Mouse (Mus musculus): ENCODE data around the gene Slc5a8. TPM values are rescaled to one million over a fixed set of nuclear protein-coding genes. Genes with fewer than 3 reads are reported as not detected.

Gene Slc5a8
- polyA plus RNA-seq, 1 experiment from 2014 or later: 0.06 TPM

DNA sequence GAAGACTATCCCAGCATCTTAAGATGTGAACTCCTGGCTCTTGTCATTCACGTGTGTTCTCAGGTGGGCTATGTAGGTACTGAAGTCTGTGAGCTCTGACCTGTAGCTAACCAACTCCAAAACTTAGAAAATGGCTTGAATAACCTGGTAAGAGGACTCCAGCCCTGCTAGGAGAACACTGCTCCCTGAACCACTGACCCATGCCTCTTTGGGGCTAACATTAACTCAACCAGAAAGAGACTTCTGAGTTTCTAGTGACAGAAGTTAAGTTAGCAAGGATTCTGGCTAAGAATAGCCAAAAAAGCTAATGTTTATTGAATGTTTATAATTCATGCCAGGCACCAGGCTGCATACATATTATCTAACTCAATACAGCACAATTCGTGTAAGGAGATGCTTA lies 2.6 kb downstream of the Slc5a8 start:
- Histone ChIP-seq H3K4me1 (peaks cover 10% of the 10 kb centered on the region), H3K36me3 (no peaks in the 10 kb centered on the region), H3K9ac (replicated peaks) (no peak overlapping the region), H3K27me3 (peaks cover 32% of the 10 kb centered on the region), H3K4me2 (replicated peaks) (no peak overlapping the region), H3K4me3 (no peak overlapping the region), H3K9me3 (no peaks in the 10 kb centered on the region), H3K27ac (replicated peaks) (no peak overlapping the region)
- 77% methylated on average over 2 of the region's 2 CpGs for WGBS
- no peak for ATAC-seq (ENCODE audit: low FRiP score, low read depth)

DNA sequence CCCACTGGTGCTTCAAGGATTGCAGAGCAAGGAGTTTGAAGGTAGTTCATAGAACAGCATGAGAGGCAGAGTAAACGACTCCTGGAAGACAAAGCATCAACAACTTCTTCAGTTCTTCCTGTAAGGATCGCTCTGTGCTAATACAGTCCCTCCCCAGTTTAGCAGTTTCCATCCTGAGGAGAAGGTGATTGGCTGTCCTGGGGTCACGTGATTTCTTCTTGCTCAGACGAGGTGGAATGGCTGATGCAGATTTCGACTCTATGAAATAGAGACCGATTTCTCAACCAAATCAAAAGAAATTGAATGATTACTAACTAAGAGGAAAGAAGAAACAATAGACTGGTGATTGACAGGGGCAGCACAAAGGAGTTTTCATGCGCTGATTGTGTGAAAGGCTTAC lies 5.6 kb downstream of the Slc5a8 start:
- H3K27ac ChIP-seq (replicated peaks): no peak overlapping the region
- peaks cover 1% of the 10 kb centered on the region for H3K4me1 ChIP-seq
- no peak overlapping the region for H3K9ac ChIP-seq (replicated peaks)
- H3K9me3 ChIP-seq: no peaks in the 10 kb centered on the region
- no peak overlapping the region for H3K4me2 ChIP-seq (replicated peaks)
- H3K27me3 ChIP-seq: peaks cover 13% of the 10 kb centered on the region
- no peaks in the 10 kb centered on the region for H3K36me3 ChIP-seq
- WGBS: 83% methylated on average over 7 of the region's 7 CpGs
- no peak for ATAC-seq (ENCODE audit: low FRiP score, low read depth)
- H3K4me3 ChIP-seq: no peak overlapping the region

DNA sequence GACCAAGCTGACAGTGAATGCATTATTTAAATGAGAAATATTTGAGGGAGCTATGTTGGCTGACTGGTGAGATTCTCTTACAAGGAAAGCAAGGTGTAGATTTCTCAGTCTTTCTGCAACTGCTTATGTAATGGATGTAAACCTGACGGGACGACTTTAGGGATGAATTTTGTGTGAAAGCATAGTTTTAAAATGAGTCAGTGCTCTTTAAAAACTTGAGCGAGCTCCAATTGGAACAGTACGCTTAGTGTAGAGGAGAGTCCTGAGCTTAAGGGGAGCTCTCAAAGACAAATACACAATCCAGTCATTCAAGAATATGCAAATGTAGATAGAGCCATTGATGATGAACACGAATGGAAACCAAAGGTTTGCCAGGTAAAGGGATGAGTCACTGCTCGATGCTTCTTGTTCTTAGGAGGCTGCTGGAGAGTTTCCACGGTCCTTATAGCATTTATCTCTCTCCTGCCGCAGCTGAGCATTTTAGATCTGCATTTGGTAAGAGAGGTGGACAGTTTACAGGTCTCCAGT lies 6.8 kb downstream of the Slc5a8 start:
- 80% methylated on average over 8 of the region's 8 CpGs for WGBS
- no peak overlapping the region for H3K4me2 ChIP-seq (replicated peaks)
- no peaks in the 10 kb centered on the region for H3K4me1 ChIP-seq
- no peak overlapping the region for H3K4me3 ChIP-seq
- H3K27me3 ChIP-seq: peaks cover 2% of the 10 kb centered on the region
- H3K27ac ChIP-seq (replicated peaks): no peak overlapping the region
- no peak for ATAC-seq (ENCODE audit: low FRiP score, low read depth)
- H3K9me3 ChIP-seq: no peaks in the 10 kb centered on the region
- H3K9ac ChIP-seq (replicated peaks): no peak overlapping the region
- no peaks in the 10 kb centered on the region for H3K36me3 ChIP-seq

DNA sequence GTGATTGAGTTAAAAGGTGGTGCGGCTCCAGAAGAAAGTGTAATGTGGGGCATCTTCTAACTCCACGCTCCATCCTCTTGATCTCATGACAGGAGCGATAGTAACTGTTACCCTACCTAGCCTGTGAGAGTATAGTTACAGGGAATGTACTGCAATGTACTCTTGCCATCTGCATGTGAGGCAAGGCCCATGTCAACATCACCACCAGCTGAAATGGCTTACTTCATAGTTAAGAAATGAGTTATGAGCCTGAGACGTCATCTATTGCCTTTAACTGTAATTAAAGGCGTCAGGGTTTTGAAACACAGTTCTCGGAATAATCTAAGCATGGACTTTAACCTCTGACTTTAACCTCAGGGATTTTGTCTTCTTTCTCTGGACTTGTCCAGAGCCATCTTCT lies 11.2 kb downstream of the Slc5a8 start:
- 88% methylated on average over 6 of the region's 6 CpGs for WGBS

DNA sequence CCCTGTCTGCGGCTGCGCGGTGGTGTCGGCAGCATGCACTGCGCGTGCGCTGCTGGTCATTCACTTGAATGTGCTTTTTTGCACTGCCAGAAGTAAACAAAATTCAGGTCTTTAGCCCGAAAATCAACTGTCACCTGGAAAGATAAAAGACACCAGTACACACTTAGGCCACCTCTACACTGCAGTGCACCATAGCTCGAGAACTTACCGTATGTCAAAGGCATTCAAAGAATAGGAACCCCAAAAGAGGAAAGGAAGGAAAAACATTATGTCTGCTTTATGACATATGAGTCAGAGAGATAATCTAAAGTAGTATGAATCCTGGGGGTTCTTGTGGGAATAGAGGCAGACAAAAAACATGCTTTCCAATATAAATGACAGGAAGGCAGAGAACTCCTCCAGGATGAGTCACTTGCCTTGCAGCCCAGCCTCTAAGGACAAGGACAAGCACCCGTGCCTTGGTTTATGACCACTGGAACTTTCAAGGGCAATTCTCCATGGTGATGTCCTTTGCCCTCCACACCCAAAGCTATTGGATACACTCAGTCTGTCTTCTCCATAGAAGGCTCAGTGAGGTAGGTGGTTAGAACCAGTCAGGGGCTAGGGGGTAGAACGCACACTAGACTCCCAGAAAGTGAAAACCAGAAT lies 64.0 kb downstream of the Slc5a8 start:
- ATAC-seq (ENCODE audit: low FRiP score, low read depth): no peak
- H3K4me1 ChIP-seq: no peaks in the 10 kb centered on the region
- H3K4me2 ChIP-seq (replicated peaks): no peak overlapping the region
- H3K36me3 ChIP-seq: no peaks in the 10 kb centered on the region
- no peak overlapping the region for H3K4me3 ChIP-seq
- H3K9ac ChIP-seq (replicated peaks): no peak overlapping the region
- H3K27me3 ChIP-seq: no peaks in the 10 kb centered on the region
- no peak overlapping the region for H3K27ac ChIP-seq (replicated peaks)
- no peaks in the 10 kb centered on the region for H3K9me3 ChIP-seq
- WGBS: 94% methylated on average over 12 of the region's 12 CpGs

More for the DNA sequence above, 11.2 kb downstream of the Slc5a8 start:
- Histone ChIP-seq H3K9me3 (no peaks in the 10 kb centered on the region), H3K4me1 (no peaks in the 10 kb centered on the region), H3K27ac (replicated peaks) (no peak overlapping the region), H3K4me2 (replicated peaks) (no peak overlapping the region), H3K36me3 (no peaks in the 10 kb centered on the region), H3K4me3 (no peak overlapping the region), H3K9ac (replicated peaks) (no peak overlapping the region), H3K27me3 (no peaks in the 10 kb centered on the region)
- ATAC-seq (ENCODE audit: low FRiP score, low read depth): no peak

DNA sequence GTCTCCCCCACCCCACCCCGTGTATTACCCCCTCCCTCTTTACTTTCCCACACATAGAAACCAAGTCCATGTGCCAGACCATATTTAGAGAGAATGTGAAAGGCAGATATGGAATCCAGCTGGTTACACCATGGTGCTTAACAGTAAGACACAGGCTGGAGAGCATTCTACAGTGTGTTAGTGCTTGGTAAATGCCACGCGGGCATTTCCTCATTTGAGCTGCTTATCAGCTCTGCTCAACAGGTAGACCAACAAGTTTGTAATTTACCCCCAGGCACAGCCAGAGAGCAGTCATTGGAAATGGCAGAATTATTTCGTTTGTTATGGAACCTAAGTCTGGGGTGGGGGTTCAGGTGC lies 64.5 kb downstream of the Slc5a8 start:
- H3K27ac ChIP-seq (replicated peaks): no peak overlapping the region
- no peaks in the 10 kb centered on the region for H3K36me3 ChIP-seq
- no peaks in the 10 kb centered on the region for H3K4me1 ChIP-seq
- H3K9me3 ChIP-seq: no peaks in the 10 kb centered on the region
- no peak overlapping the region for H3K4me3 ChIP-seq
- H3K4me2 ChIP-seq (replicated peaks): no peak overlapping the region
- H3K9ac ChIP-seq (replicated peaks): no peak overlapping the region
- H3K27me3 ChIP-seq: no peaks in the 10 kb centered on the region
- whole genome bisulfite sequencing: 88% methylated on average over 4 of the region's 4 CpGs
- no peak for ATAC-seq (ENCODE audit: low FRiP score, low read depth)

DNA sequence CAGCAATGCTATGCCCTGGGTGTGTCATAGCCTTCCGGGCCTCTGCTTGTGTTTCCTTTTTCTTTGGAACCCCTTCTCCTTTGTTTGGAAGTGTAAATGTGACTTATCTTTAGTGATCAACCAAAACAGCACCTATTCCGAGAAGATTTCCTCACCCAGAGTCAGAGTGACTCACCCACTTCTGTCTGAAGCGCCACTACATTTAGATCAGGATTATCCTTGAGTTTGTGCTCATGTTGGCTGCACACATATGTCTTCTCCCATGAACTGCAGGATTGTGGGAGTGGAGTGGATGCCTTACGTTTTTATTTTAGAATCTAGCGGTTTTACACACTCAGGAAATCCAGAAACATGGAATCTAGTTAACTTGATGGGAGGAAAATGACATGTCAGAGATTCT lies 75.0 kb downstream of the Slc5a8 start:
- no peaks in the 10 kb centered on the region for H3K36me3 ChIP-seq
- no peaks in the 10 kb centered on the region for H3K9me3 ChIP-seq
- H3K27ac ChIP-seq (replicated peaks): no peak overlapping the region
- H3K27me3 ChIP-seq: no peaks in the 10 kb centered on the region
- H3K4me2 ChIP-seq (replicated peaks): no peak overlapping the region
- H3K9ac ChIP-seq (replicated peaks): no peak overlapping the region
- H3K4me3 ChIP-seq: no peak overlapping the region
- 85% methylated on average over 5 of the region's 5 CpGs for WGBS
- no peak for ATAC-seq (ENCODE audit: low FRiP score, low read depth)
- H3K4me1 ChIP-seq: no peaks in the 10 kb centered on the region

DNA sequence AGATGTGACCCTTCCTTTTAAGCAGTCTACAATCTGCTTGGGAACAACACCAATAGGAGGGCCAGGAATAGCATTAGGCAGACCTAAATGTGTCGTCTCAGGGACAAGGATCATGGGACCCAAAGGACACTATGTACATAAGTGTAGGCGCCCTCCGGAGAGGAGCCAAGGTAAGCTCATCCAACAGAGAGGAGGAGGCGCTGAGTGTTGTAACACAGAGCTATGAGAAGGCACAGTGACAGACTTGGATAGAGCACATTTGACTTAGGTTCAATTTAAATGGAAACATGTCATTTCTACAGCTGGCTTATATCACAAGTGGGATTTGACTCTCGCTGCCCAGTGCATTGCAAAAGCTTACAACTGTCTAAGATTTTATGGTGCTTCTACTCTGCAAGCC lies 82.8 kb downstream of the Slc5a8 start:
- no peak overlapping the region for H3K4me3 ChIP-seq
- H3K9ac ChIP-seq (replicated peaks): no peak overlapping the region
- no peaks in the 10 kb centered on the region for H3K27me3 ChIP-seq
- ATAC-seq (ENCODE audit: low FRiP score, low read depth): no peak
- H3K4me2 ChIP-seq (replicated peaks): no peak overlapping the region
- H3K27ac ChIP-seq (replicated peaks): no peak overlapping the region
- H3K4me1 ChIP-seq: no peaks in the 10 kb centered on the region
- no peaks in the 10 kb centered on the region for H3K36me3 ChIP-seq
- WGBS: 94% methylated on average over 5 of the region's 5 CpGs
- no peaks in the 10 kb centered on the region for H3K9me3 ChIP-seq

DNA sequence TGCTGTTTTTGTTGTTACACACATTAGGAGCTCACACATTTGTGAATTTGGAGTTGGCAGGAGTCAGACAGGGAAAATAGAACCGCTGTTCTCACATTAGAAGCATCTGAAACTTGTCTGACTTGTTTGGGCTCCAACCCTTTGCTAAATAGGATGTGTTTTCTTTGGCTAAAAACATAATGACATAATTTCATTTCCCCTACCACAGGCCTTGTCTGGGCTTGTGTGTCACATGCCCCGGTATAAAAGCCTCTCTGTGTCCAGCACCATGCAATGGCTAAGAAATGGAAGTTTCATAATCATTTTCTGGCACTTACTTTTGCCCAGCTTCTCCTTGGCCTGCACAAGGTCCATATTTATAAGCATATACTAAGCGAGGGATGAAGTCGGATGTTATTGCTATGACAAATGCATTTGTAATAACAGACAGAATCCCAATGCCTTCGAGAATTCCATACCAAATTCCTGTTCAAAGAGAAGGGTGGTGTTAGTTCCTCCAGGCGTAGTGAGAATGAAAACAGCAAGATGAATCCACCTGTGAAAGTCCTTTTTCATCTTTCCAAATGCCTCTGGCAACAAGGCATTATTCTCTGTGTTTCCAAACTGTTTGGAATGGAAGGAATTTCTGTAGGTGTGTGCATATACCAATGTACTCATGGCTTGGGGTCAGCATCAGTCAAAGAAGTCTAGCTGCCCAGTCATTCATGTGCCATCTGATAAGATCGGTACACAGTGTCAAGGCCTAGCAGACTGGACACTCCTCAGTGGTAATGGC lies 85.3 kb downstream of the Slc5a8 start:
- no peaks in the 10 kb centered on the region for H3K36me3 ChIP-seq
- ATAC-seq (ENCODE audit: low FRiP score, low read depth): no peak
- H3K4me2 ChIP-seq (replicated peaks): no peak overlapping the region
- no peaks in the 10 kb centered on the region for H3K4me1 ChIP-seq
- WGBS: 85% methylated on average over 7 of the region's 7 CpGs
- no peaks in the 10 kb centered on the region for H3K27me3 ChIP-seq
- no peak overlapping the region for H3K27ac ChIP-seq (replicated peaks)
- no peaks in the 10 kb centered on the region for H3K9me3 ChIP-seq
- no peak overlapping the region for H3K4me3 ChIP-seq
- no peak overlapping the region for H3K9ac ChIP-seq (replicated peaks)

DNA sequence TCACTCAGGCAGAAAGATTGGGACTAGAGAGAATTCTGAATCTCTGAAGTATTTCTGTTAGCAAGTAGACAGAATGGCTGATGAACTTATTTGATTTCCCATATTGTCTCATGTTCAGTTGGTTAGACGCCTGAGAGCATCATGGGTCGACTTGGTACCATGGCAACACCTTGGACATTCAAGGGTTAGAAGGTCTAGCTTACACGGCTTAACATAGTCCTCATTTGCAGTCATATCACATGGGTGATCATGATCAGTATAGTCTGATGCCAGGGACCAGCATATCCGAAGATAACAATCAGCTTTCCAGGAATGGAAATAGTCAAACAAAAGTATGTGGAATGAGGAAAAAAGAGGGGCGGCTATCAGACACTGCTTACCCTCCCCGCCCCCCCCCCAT lies 93.1 kb downstream of the Slc5a8 start:
- no peak overlapping the region for H3K4me2 ChIP-seq (replicated peaks)
- H3K36me3 ChIP-seq: no peaks in the 10 kb centered on the region
- no peaks in the 10 kb centered on the region for H3K9me3 ChIP-seq
- no peak overlapping the region for H3K9ac ChIP-seq (replicated peaks)
- ATAC-seq (ENCODE audit: low FRiP score, low read depth): no peak
- WGBS: 61% methylated on average over 6 of the region's 6 CpGs
- H3K27me3 ChIP-seq: no peaks in the 10 kb centered on the region
- no peak overlapping the region for H3K4me3 ChIP-seq
- H3K4me1 ChIP-seq: no peaks in the 10 kb centered on the region
- H3K27ac ChIP-seq (replicated peaks): no peak overlapping the region
